Mouse (Mus musculus): Measurements from ENCODE around the gene Slc9a8. TPM values are rescaled to one million over a fixed set of nuclear protein-coding genes. Genes with fewer than 3 reads are reported as not detected.

The Slc9a8 gene
- total RNA-seq, 2 experiments from 2014 or later: 17.2 to 19.1 TPM

GRCm38 (mm10) chr2:167445911-167446780 is 24.6 kb downstream of the Slc9a8 start:
- ATAC-seq (ENCODE audit: poor library complexity, severe bottlenecking): no peak

- no peak for ATAC-seq (ENCODE audit: poor library complexity, severe bottlenecking)
Observed at GRCm38 (mm10) chr2:167447207-167447606, 25.7 kb downstream of the Slc9a8 start.

- ATAC-seq (ENCODE audit: poor library complexity, severe bottlenecking): peak; percentile 54; the same call in 1 of the 2 replicates
Observed at GRCm38 (mm10) chr2:167447629-167448028, 26.1 kb downstream of the Slc9a8 start.

- no peak for ATAC-seq (ENCODE audit: poor library complexity, severe bottlenecking)
Observed at GRCm38 (mm10) chr2:167449331-167450275, 28.1 kb downstream of the Slc9a8 start.

GRCm38 (mm10) chr2:167450647-167451046 is 29.1 kb downstream of the Slc9a8 start:
- ATAC-seq (ENCODE audit: poor library complexity, severe bottlenecking): no peak

- no peak for ATAC-seq (ENCODE audit: poor library complexity, severe bottlenecking)
Observed at GRCm38 (mm10) chr2:167453814-167454213, 32.3 kb downstream of the Slc9a8 start.

GRCm38 (mm10) chr2:167456361-167457020 is 35.0 kb downstream of the Slc9a8 start:
- no peak for ATAC-seq (ENCODE audit: poor library complexity, severe bottlenecking)

- ATAC-seq (ENCODE audit: poor library complexity, severe bottlenecking): no peak
Observed at GRCm38 (mm10) chr2:167457213-167457612, 35.7 kb downstream of the Slc9a8 start.

GRCm38 (mm10) chr2:167458548-167458947 is 37.0 kb downstream of the Slc9a8 start:
- ATAC-seq (ENCODE audit: poor library complexity, severe bottlenecking): no peak

- no peak for ATAC-seq (ENCODE audit: poor library complexity, severe bottlenecking)
Observed at GRCm38 (mm10) chr2:167459071-167459865, 37.8 kb downstream of the Slc9a8 start.

- peak; percentile 88 for ATAC-seq (ENCODE audit: poor library complexity, severe bottlenecking)
Observed at GRCm38 (mm10) chr2:167462954-167463353, 41.4 kb downstream of the Slc9a8 start.

- ATAC-seq (ENCODE audit: poor library complexity, severe bottlenecking): no peak
Observed at GRCm38 (mm10) chr2:167463802-167464201, 42.3 kb downstream of the Slc9a8 start.

GRCm38 (mm10) chr2:167465951-167466350 is 44.4 kb downstream of the Slc9a8 start:
- ATAC-seq (ENCODE audit: poor library complexity, severe bottlenecking): no peak

GRCm38 (mm10) chr2:167467214-167467613 is 45.7 kb downstream of the Slc9a8 start:
- no peak for ATAC-seq (ENCODE audit: poor library complexity, severe bottlenecking)

GRCm38 (mm10) chr2:167468444-167468843 is 46.9 kb downstream of the Slc9a8 start:
- ATAC-seq (ENCODE audit: poor library complexity, severe bottlenecking): no peak

- no peak for ATAC-seq (ENCODE audit: poor library complexity, severe bottlenecking)
Observed at GRCm38 (mm10) chr2:167470611-167471010, 49.1 kb downstream of the Slc9a8 start.

GRCm38 (mm10) chr2:167471585-167471984 is 50.1 kb downstream of the Slc9a8 start:
- ATAC-seq (ENCODE audit: poor library complexity, severe bottlenecking): no peak

GRCm38 (mm10) chr2:167474218-167474617 is 52.7 kb downstream of the Slc9a8 start:
- no peak for ATAC-seq (ENCODE audit: poor library complexity, severe bottlenecking)

GRCm38 (mm10) chr2:167475596-167475995 is 54.1 kb downstream of the Slc9a8 start:
- no peak for ATAC-seq (ENCODE audit: poor library complexity, severe bottlenecking)

- ATAC-seq (ENCODE audit: poor library complexity, severe bottlenecking): no peak
Observed at GRCm38 (mm10) chr2:167476200-167476688, 54.7 kb downstream of the Slc9a8 start.
